Mouse (Mus musculus) stomach, embryonic 16.5 days (tissue): ENCODE data around the gene Gm10663. TPM values are rescaled to one million over a fixed set of nuclear protein-coding genes. Genes with fewer than 3 reads are reported as not detected.

ENCODE experiments used
- microRNA-seq: library from miRNA; unstranded; fragments of <30 nt; microRNA quantifications from one replicate; pipeline ENCODE4, GENCODE M21; 2016
- polyA plus RNA-seq: library from polyadenylated mRNA; unstranded; fragments of >200 nt; fragmentation: Nextera tagmentation; extraction: Ambion mirVana; gene quantifications from 2 replicates; pipeline ENCODE4 v1.2.1, GENCODE M21; 2015

Gm10663 gene
- polyA plus RNA-seq, 1 experiment from 2014 or later = not detected

Small RNAs within 50 kb of the gene (microRNA-seq; reads per million reads assigned to microRNA genes)
- gene Gm24333 = not detected

Other genes with a start within 250 kb of the Gm10663 start
- 4.1 and 5.6 TPM in 2 replicates for gene Klhl2, start 225.0 kb upstream of the Gm10663 start, polyA plus RNA-seq
- 28.4 TPM in 2 replicates for gene Tmem192, start 127.8 kb upstream of the Gm10663 start, polyA plus RNA-seq
- not detected in 2 replicates for gene Trim75, start 87.2 kb upstream of the Gm10663 start, polyA plus RNA-seq
- 0.06 TPM in 1 of 2 replicates, not detected in the other for gene Trim61, start 56.5 kb upstream of the Gm10663 start, polyA plus RNA-seq
- not detected in 2 replicates for gene Trim60, start 56.4 kb upstream of the Gm10663 start, polyA plus RNA-seq
- gene Apela, start 37.7 kb upstream of the Gm10663 start, polyA plus RNA-seq = 1.9 and 3.1 TPM in 2 replicates
- gene BC030870, start 54.5 kb downstream of the Gm10663 start, polyA plus RNA-seq = 12.4 and 12.7 TPM in 2 replicates